Mouse (Mus musculus) urinary bladder, postnatal 25 days (tissue): Measurements from ENCODE around the gene Cacna1h.

Source experiments
- DNase-seq: peaks from one replicate; pipeline ENCODE4 v3.0.0; 2022; ENCODE audit warnings: low spot score

The Cacna1h gene

GRCm38 (mm10) chr17:25408302-25408999 is 25.1 kb downstream of the Cacna1h start:
- no peak for DNase-seq

- no peak for DNase-seq
Measured at GRCm38 (mm10) chr17:25407352-25407751, 26.2 kb downstream of the Cacna1h start.

GRCm38 (mm10) chr17:25406011-25406441 is 27.6 kb downstream of the Cacna1h start:
- no peak for DNase-seq

- no peak for DNase-seq
Measured at GRCm38 (mm10) chr17:25405224-25405895, 28.2 kb downstream of the Cacna1h start.

- DNase-seq, result no peak
Measured at GRCm38 (mm10) chr17:25404190-25404589, 29.4 kb downstream of the Cacna1h start.

GRCm38 (mm10) chr17:25402224-25402623 is 31.4 kb downstream of the Cacna1h start:
- DNase-seq, result no peak

GRCm38 (mm10) chr17:25401491-25401890 is 32.1 kb downstream of the Cacna1h start:
- DNase-seq, result no peak

- DNase-seq, result peak; percentile 34
Measured at GRCm38 (mm10) chr17:25400443-25400842, 33.1 kb downstream of the Cacna1h start.

- DNase-seq, result no peak
Measured at GRCm38 (mm10) chr17:25398520-25398838, 35.1 kb downstream of the Cacna1h start.

- peak; percentile 83 for DNase-seq
Measured at GRCm38 (mm10) chr17:25397804-25398519, 35.6 kb downstream of the Cacna1h start.

GRCm38 (mm10) chr17:25394526-25394925 is 39.1 kb downstream of the Cacna1h start:
- no peak for DNase-seq

- no peak for DNase-seq
Measured at GRCm38 (mm10) chr17:25374011-25374410, 59.6 kb downstream of the Cacna1h start.

GRCm38 (mm10) chr17:25372491-25372890 is 61.1 kb downstream of the Cacna1h start:
- no peak for DNase-seq

GRCm38 (mm10) chr17:25368973-25369372 is 64.6 kb downstream of the Cacna1h start, which contains the start of gene Tpsg1:
TSS of gene Tpsg1 (plus strand) at chr17:25369273.
- no peak for DNase-seq

GRCm38 (mm10) chr17:25366005-25366404 is 67.6 kb downstream of the Cacna1h start, which contains the start of gene Tpsb2:
TSS of gene Tpsb2 (plus strand) at chr17:25366305.
- DNase-seq, result no peak

GRCm38 (mm10) chr17:25363726-25364125 is 69.9 kb downstream of the Cacna1h start:
- DNase-seq, result peak; percentile 41

GRCm38 (mm10) chr17:25361291-25361690 is 72.3 kb downstream of the Cacna1h start:
- no peak for DNase-seq

GRCm38 (mm10) chr17:25345462-25345861 is 88.1 kb downstream of the Cacna1h start, which contains the start of gene Tpsab1:
TSS of gene Tpsab1 (minus strand) at chr17:25345562.
- no peak for DNase-seq

GRCm38 (mm10) chr17:25341490-25341889 is 92.1 kb downstream of the Cacna1h start:
- no peak for DNase-seq

- DNase-seq, result no peak
Measured at GRCm38 (mm10) chr17:25340003-25340402, 93.6 kb downstream of the Cacna1h start.

GRCm38 (mm10) chr17:25338218-25338617 is 95.4 kb downstream of the Cacna1h start:
- no peak for DNase-seq

- DNase-seq, result peak; percentile 63
Measured at GRCm38 (mm10) chr17:25333943-25334342, 99.6 kb downstream of the Cacna1h start.

- DNase-seq, result no peak
Measured at GRCm38 (mm10) chr17:25332321-25332720, 101.3 kb downstream of the Cacna1h start.
